Mouse (Mus musculus) ES-Bruce4 (cell line): ENCODE results near the gene Polr2h.

Experiments
- CTCF ChIP-seq: IDR thresholded peaks from one replicate; pipeline ENCODE4 v1.8.1; 2011; ENCODE audit warnings: low read depth, low read length
- EP300 ChIP-seq: IDR thresholded peaks from 2 replicates; pipeline ENCODE4 v1.6.1; 2011; ENCODE audit warnings: low read depth, low read length; ENCODE audit not compliant: insufficient read depth
- POLR2A ChIP-seq: IDR thresholded peaks from one replicate; pipeline ENCODE4 v1.8.1; 2011; ENCODE audit warnings: low read length; ENCODE audit not compliant: insufficient read depth

DNA sequence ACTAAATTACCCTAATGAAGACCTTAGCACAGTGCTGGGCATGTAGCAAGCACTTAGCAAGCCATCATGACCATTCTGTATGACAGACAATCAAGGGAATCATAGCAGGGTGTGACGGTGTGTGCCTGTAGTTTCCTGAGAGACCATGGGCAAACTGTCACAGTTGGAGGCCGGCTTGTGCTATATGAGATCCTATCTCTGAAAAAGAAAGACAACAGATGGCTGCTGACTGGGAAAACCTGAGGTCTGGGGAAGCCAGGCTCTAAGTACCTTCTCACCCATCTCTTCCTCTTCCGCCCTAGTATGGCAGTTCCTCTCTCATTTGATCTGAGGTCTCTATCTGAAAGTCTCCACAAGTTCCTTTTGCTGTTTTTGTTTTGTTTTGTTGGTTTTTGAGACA is 11.7 kb upstream of the Polr2h start:
- TF ChIP-seq POLR2A: no peak
- TF ChIP-seq CTCF: no peak
- TF ChIP-seq EP300: no peak
